Mouse (Mus musculus): ENCODE results near the gene Ipo4.

- TF ChIP-seq TAL1 (IDR thresholded peaks at IDR 0.05; ENCODE audit: low read length) (no peak), GATA1 (IDR thresholded peaks at IDR 0.05; ENCODE audit: low read length) (no peak)
These were observed 7.5 kb upstream of the Ipo4 start, which contains the start of gene Tm9sf1 for GRCm38 (mm10) chr14:55643060-55643907.
